Mouse (Mus musculus): ENCODE measurements around the gene Cdh22. TPM values are rescaled to one million over a fixed set of nuclear protein-coding genes. Genes with fewer than 3 reads are reported as not detected.

The Cdh22 gene
- polyA plus RNA-seq, 1 experiment from 2014 or later = 0.05 TPM

- no peak for DNase-seq (ENCODE audit: low spot score)
- Histone ChIP-seq H3K4me3 (ENCODE audit: low read depth, low read length) (no peak overlapping the region), H3K36me3 (ENCODE audit: control insufficient read depth, insufficient read depth, low read length) (no peaks in the 10 kb centered on the region), H3K4me1 (replicated peaks; ENCODE audit: control insufficient read depth, insufficient read depth) (no peaks in the 10 kb centered on the region), H3K27me3 (ENCODE audit: control insufficient read depth, insufficient read depth, low read length) (no peaks in the 10 kb centered on the region), H3K4me2 (replicated peaks; ENCODE audit: low read depth) (no peak overlapping the region), H3K9ac (ENCODE audit: low read length) (no peak overlapping the region), H3K9me3 (ENCODE audit: control insufficient read depth, low read length) (no peaks in the 10 kb centered on the region), H3K27ac (replicated peaks) (no peak overlapping the region)
- 51% methylated on average over 3 of the region's 3 CpGs for WGBS
- no peak for ATAC-seq (ENCODE audit: low FRiP score, low TSS enrichment)
- TF ChIP-seq EP300 (optimal IDR thresholded peaks at IDR 0.05) = no peak
- no peak for TF ChIP-seq CTCF (IDR thresholded peaks at IDR 0.05; ENCODE audit: low read depth)
Measured at GRCm38 (mm10) chr2:165189546-165189945, 45.1 kb downstream of the Cdh22 start.

- no peaks in the 10 kb centered on the region for H3K9me3 ChIP-seq (ENCODE audit: control insufficient read depth, low read length)
- ATAC-seq (ENCODE audit: low FRiP score, low TSS enrichment) (no peak), DNase-seq (ENCODE audit: low spot score) (no peak)
- H3K27me3 ChIP-seq (ENCODE audit: control insufficient read depth, insufficient read depth, low read length) = no peaks in the 10 kb centered on the region
- 73% methylated on average over 9 of the region's 9 CpGs for WGBS
- H3K4me2 ChIP-seq (replicated peaks; ENCODE audit: low read depth) = no peak overlapping the region
- H3K4me1 ChIP-seq (replicated peaks; ENCODE audit: control insufficient read depth, insufficient read depth) = no peaks in the 10 kb centered on the region
- no peak for TF ChIP-seq EP300 (optimal IDR thresholded peaks at IDR 0.05)
- no peak for TF ChIP-seq CTCF (IDR thresholded peaks at IDR 0.05; ENCODE audit: low read depth)
- H3K9ac ChIP-seq (ENCODE audit: low read length) = no peak overlapping the region
- no peaks in the 10 kb centered on the region for H3K36me3 ChIP-seq (ENCODE audit: control insufficient read depth, insufficient read depth, low read length)
- no peak overlapping the region for H3K27ac ChIP-seq (replicated peaks)
- no peak overlapping the region for H3K4me3 ChIP-seq (ENCODE audit: low read depth, low read length)
Measured at GRCm38 (mm10) chr2:165187648-165188380, 46.8 kb downstream of the Cdh22 start.

- TF ChIP-seq CTCF (IDR thresholded peaks at IDR 0.05; ENCODE audit: low read depth) (no peak), EP300 (optimal IDR thresholded peaks at IDR 0.05) (no peak)
- Histone ChIP-seq H3K4me1 (replicated peaks; ENCODE audit: control insufficient read depth, insufficient read depth) (no peaks in the 10 kb centered on the region), H3K9ac (ENCODE audit: low read length) (no peak overlapping the region), H3K27ac (replicated peaks) (no peak overlapping the region), H3K27me3 (ENCODE audit: control insufficient read depth, insufficient read depth, low read length) (0 out of 2 replicates have a peak, but pooled peaks cover 2% of the 10 kb centered on the region), H3K4me2 (replicated peaks; ENCODE audit: low read depth) (no peak overlapping the region), H3K36me3 (ENCODE audit: control insufficient read depth, insufficient read depth, low read length) (no peaks in the 10 kb centered on the region), H3K4me3 (ENCODE audit: low read depth, low read length) (no peak overlapping the region), H3K9me3 (ENCODE audit: control insufficient read depth, low read length) (no peaks in the 10 kb centered on the region)
- WGBS = 27% methylated on average over 9 of the region's 9 CpGs
- peak; percentile 46 for DNase-seq (ENCODE audit: low spot score)
- ATAC-seq (ENCODE audit: low FRiP score, low TSS enrichment) = no peak
Measured at GRCm38 (mm10) chr2:165184015-165184633, 50.5 kb downstream of the Cdh22 start.

GRCm38 (mm10) chr2:165182085-165182976 is 52.3 kb downstream of the Cdh22 start:
- Histone ChIP-seq H3K4me2 (replicated peaks; ENCODE audit: low read depth) (no peak overlapping the region), H3K4me3 (ENCODE audit: low read depth, low read length) (no peak overlapping the region), H3K27me3 (ENCODE audit: control insufficient read depth, insufficient read depth, low read length) (0 out of 2 replicates have a peak, but pooled peaks cover 3% of the 10 kb centered on the region), H3K9me3 (ENCODE audit: control insufficient read depth, low read length) (no peaks in the 10 kb centered on the region), H3K4me1 (replicated peaks; ENCODE audit: control insufficient read depth, insufficient read depth) (no peaks in the 10 kb centered on the region), H3K27ac (replicated peaks) (no peak overlapping the region), H3K9ac (ENCODE audit: low read length) (no peak overlapping the region), H3K36me3 (ENCODE audit: control insufficient read depth, insufficient read depth, low read length) (no peaks in the 10 kb centered on the region)
- 63% methylated on average over 8 of the region's 11 CpGs for WGBS
- ATAC-seq (ENCODE audit: low FRiP score, low TSS enrichment) (no peak), DNase-seq (ENCODE audit: low spot score) (no peak)
- TF ChIP-seq EP300 (optimal IDR thresholded peaks at IDR 0.05) = no peak
- no peak for TF ChIP-seq CTCF (IDR thresholded peaks at IDR 0.05; ENCODE audit: low read depth)

GRCm38 (mm10) chr2:165179231-165179630 is 55.4 kb downstream of the Cdh22 start:
- 47% methylated on average over 10 of the region's 10 CpGs for WGBS
- H3K4me2 ChIP-seq (replicated peaks; ENCODE audit: low read depth) = no peak overlapping the region
- ATAC-seq (ENCODE audit: low FRiP score, low TSS enrichment) (no peak), DNase-seq (ENCODE audit: low spot score) (no peak)
- no peak overlapping the region for H3K9ac ChIP-seq (ENCODE audit: low read length)
- no peaks in the 10 kb centered on the region for H3K9me3 ChIP-seq (ENCODE audit: control insufficient read depth, low read length)
- TF ChIP-seq EP300 (optimal IDR thresholded peaks at IDR 0.05) = no peak
- no peak for TF ChIP-seq CTCF (IDR thresholded peaks at IDR 0.05; ENCODE audit: low read depth)
- H3K36me3 ChIP-seq (ENCODE audit: control insufficient read depth, insufficient read depth, low read length) = no peaks in the 10 kb centered on the region
- H3K4me1 ChIP-seq (replicated peaks; ENCODE audit: control insufficient read depth, insufficient read depth) = no peaks in the 10 kb centered on the region
- no peak overlapping the region for H3K27ac ChIP-seq (replicated peaks)
- 0 out of 2 replicates have a peak, but pooled peaks cover 3% of the 10 kb centered on the region for H3K27me3 ChIP-seq (ENCODE audit: control insufficient read depth, insufficient read depth, low read length)
- H3K4me3 ChIP-seq (ENCODE audit: low read depth, low read length) = no peak overlapping the region
